Mouse (Mus musculus) liver (tissue): Measurements from ENCODE around the gene Espn.

Experiments
- DNase-seq: peaks from one replicate; pipeline ENCODE4 v3.0.0-alpha.2; 2020; ENCODE audit warnings: mixed read lengths

The Espn gene

DNA sequence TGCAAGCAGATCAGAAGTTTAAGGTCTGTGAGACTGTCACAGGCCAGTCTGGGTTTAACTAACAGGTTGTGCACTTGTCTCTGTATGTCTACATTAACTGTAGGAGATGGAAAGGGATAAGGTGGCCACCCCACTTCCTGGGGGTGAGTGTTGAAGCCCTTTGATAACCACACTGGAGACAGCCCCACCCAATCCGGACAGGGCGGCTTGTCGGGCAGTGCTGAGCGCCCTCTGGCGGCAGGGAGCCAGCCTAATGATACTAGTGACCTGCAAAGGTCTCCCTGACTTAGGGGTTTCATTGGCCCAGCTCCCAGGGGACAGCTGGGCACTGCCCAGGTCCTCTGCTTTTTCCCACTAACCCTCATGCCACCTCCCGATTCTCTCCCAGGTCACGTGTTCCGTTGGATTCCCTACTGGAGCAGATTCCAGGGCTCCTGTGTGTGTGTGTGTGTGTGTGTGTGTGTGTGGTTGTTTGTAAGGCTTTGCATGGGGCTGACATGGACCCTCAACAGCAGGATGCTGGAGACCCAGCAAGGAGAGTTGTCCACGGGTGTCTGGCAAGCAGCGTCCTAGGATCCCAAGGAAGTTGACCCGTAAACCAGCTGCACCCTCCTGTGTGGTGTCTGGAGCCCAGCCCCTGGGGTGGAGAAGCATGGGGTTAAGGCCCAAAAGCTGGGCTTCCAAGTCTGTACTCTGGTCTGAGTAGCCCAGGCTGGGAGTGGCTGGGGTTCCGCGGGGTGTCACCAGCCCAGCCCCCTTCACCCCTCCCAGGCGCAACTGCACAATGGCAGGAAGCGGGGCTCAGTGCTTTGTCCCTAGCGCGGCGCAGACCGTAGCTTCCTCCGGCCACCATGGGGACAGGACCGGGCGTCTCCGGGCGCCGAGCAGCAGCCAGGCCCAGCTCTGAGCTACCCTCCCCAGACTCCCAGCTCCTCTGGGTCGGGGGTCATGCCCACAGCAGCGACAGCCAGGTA, 55.9 kb downstream of the Espn start:
- DNase-seq: peak; percentile 95

DNA sequence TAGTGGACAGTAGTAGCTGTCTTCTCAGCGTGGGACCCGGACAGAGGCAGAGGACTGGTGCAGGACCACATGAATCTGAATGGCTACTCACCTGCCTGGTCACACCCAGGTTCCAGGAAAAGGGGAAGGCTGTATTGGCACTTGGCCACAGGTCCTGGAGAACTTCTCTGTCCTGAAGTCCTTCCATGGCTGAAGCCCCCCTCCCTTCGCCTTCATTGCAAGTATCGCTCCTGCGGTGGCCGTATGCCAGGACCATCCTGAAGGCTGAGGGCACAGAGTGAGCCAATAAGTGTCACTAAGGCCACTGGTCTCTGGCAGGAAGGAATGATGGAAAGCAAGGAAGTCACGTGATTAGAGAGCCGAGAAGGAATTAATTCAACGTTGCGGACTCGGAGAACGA, 57.9 kb downstream of the Espn start:
- no peak for DNase-seq

GRCm38 (mm10) chr4:152092751-152093293, 59.3 kb downstream of the Espn start:
- DNase-seq: peak; percentile 93

GRCm38 (mm10) chr4:152090191-152090590, 62.0 kb downstream of the Espn start:
- no peak for DNase-seq

DNA sequence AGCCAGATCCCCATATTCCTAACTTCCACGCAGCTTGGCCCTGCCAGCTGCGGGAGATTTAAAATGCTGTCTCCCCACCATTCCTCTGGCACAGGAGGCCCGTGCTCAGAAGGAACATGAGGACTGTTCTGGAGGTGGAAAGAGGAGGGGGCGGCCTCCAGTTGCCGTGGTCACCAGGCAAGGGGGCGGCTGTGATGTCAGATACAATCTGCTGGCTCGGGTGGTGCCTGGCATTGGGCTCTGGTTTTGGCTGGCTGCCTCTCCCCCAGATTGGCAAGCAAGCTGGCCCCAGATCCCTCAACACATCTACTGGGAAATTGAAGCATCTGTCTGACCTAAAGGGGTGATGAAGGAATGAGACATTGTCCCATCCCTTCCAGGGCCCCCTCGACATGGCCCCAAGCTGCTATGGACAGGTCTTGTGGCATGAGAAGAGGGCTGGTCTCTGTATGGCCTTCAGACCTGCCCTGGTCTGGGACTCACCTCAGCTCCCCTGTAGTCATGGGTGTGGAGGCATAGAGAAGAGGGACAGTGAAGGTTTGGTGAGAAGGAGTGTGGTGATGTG, 63.5 kb downstream of the Espn start:
- DNase-seq: no peak

GRCm38 (mm10) chr4:152088133-152088532, 64.0 kb downstream of the Espn start:
- DNase-seq: no peak

DNA sequence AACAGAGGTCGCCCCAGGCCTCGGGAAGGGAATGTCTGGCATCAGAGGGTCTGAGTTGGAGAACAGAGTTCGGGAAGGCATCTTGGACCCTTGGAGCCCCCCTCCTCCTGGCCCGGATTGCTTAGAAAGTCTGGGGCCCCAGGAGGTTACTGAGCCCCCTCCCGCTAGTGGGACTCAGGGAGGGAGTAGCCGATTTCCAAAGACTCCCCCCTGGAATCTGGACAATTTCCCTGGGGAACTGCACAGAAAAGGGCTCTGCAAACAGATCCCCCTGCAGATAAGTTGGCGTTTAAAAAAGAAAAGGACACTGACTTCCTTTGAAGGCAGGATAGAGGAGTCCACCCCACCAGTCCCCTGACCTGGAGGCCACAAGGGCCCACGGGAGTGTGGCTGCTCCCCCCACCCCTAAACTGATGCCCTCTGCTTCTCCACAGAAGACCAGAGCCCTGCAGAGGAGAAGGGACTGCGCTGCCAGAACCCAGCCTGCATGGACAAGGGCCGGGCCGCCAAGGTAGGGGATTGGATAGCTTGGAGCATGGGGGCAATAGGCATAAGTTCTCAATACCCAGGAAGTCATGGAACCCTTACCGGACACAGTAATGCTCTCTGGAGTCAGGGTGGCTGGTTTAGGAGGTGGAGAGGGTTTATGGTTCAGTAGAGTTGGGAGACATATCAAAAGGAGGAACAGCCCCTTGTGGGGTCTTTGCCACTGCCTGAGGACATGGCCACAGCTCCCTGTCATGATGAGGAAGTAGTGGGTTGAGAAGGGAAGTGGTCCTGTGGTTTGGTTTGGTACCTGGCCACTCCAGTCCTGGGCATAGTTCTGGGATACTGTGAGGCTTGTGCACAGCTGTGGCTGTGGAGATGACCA, 64.7 kb downstream of the Espn start:
- no peak for DNase-seq

DNA sequence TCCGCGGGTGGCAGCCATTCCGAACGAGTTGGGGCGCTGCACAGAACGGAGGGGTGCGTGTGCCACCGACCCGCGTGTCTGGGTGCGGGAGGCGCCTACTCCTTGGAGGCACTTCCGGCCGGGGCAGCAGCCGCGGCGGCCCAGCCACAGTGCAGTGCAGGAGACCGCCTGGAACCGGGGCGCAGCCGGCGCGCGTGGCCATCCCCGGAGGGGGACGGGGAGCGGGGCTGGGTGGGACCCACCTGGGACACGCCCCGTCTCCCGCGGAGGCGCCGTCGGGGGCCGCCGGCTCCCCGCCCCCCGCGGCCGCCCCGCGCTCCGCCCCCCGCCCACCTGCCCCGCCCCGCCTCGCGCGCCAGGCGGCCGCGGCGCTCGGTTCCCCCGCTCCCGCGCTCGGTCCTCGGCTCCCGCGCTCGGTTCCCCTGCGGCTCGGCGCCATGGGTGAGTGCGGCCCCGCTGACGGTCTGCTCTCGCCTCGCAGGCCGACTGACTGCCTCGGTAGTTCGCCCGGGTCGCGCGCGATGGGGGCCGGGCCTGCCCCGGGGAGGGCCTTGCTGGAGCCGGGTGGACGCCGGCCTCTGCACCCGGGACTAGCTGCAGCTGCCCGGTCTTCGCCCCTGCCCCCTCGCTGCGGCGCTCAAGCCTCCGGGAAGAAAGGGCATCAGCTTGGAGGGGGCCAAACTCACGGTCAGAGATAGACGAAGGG, 65.5 kb downstream of the Espn start:
- peak; percentile 83 for DNase-seq

- no peak for DNase-seq
These were observed 67.6 kb downstream of the Espn start for GRCm38 (mm10) chr4:152084616-152085015.

- DNase-seq: no peak
These were observed 68.5 kb downstream of the Espn start for GRCm38 (mm10) chr4:152083611-152084220.

DNA sequence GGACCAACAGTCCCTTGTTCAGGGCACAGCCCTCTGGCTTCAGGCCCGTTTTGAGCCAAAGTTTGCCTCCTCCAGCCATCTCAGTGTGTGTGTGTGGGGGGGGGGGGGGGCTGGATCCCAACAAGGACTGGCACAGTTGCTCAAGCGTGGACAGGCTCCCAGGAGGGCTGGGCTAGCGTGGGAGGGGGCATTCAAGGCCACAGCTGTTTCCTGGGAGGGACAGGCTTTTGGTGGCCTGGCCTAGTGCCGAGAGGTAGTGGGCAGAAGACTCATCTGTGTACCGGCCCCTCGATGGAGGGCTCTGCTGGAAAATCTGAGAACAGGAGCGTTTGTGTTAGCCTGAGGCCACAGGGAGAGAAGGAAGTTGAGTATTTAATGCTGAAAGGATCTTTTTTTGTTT, 72.2 kb downstream of the Espn start:
- DNase-seq: no peak

DNA sequence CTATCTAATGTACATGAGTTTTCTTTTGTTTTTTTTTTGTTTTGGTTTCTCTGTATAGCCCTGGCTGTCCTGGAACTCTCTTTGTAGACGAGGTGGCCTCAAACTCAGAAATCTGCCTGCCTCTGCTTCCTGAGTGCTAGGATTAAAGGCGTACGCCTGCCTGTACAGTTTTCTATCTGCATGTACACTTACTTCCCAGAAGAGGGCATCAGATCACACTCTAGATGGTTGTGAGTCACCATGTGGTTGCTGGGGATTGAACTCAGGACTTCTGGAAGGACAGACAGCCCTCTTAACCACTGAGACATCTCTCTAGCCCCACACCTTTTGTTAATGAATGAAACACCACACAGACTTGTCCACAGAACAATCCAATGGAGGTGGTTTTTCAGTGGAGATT, 72.9 kb downstream of the Espn start:
- no peak for DNase-seq

DNA sequence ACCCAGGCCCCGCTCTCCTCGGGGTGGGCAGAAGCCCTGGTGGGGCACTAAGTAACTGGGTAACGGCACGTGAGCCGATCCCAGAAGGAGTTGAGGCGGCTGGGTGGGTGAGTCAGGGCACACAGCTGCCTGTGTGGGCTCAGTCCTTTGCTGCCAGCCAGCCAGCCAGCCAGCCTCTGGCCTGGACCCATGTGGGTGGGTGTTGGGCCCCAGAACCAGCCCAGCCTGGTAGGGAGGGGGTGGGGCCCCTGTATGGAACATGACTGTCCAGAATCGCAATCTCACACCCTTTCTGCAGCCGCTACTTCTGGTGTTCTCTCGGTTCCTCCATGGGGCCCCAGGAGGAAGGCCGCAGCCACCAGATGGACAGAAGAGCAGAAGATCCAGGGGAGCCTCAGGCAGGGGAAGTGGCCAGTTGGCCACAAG, 74.1 kb downstream of the Espn start:
- DNase-seq: no peak

DNA sequence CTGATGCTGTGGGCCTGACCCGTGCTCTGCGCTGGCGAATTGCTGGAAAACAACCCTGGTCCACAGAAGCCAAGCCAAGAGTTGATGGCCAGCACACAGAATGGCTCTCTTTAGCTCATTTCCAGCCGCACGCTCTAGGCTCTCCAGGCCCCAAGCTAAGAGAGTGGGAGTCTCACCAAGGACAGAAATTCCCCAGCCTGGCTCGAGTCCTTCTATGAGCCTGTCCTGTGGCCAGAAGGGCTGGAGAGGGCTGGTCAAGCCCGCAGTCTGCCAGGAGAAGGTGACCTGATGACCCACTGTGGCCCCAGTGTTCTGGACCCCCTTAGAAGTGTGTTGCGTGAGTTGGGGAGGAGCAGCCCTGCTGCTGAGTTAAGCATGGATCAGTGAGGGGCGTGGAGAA, 75.0 kb downstream of the Espn start:
- DNase-seq: no peak

DNA sequence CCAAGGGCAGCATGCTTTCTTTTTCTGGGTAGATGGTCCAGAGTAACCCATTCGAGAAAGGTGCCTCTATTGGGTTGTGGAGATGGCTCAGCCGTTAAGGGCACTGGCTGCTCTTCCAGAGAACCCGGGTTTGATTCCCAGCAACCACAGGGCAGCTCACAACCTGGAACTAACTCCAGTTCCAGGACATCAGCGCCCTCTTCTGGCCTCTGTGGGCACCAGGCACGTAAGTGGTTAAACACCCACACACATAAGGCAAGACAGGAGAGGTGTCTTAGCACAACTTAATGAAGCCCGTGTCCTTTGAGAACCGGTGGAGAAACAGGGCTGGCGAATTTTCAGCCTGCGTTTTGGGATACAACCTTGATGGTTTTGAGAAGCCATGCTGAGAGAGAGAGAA, 77.6 kb downstream of the Espn start:
- no peak for DNase-seq

DNA sequence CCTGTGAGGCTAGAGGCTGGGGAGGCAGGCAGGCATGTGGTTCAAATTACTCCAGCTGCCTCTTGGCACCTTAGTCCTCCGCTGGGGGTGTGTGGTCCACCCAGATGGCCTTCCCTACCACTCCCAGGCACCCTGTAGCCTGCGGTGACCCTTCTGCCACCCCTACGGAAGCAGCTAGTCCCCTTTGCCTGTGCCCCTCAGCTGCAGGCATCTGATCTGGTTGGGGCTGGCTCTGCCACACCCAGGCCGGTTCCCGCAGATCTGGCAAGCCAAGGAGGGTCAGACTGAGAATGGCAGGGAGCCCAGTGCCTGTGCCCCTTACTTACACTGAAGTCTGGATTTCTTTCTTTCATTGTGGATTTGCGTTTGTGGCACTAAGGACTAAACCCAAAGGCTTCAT, 78.5 kb downstream of the Espn start:
- no peak for DNase-seq

DNA sequence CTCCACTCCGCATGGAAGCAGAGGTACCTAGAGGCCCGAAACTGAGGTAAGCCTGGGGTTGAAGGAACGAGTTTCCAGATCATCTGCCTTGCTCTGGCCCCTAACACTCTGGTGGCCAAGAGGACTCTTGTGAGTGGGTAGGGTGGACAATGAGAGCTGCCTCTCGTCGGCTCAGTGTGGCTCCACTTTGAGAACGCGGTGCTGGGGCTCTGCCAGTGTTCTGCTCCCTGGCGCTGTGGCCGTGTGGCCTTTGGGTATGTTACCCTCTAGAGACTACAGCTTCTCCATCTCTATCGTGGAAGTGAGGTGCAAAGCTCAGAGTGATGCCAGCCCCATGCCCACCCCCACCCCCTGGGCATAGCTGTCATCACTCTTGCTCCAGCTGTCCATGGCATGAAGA, 79.5 kb downstream of the Espn start:
- DNase-seq: no peak

- DNase-seq: no peak
These were observed 80.0 kb downstream of the Espn start, which contains the start of gene Plekhg5 for GRCm38 (mm10) chr4:152072121-152072601. Plekhg5 (plus strand) TSS chr4:152072498.

- DNase-seq: no peak
These were observed 81.4 kb downstream of the Espn start for GRCm38 (mm10) chr4:152070494-152071396.
